Mouse (Mus musculus) heart, embryonic 16.5 days (tissue): ENCODE measurements at regions not wholly inside any gene's neighbourhood (a gene's known extent, or its start where the extent isn't known, plus 50 kb on each side); places are given as distances from the start of the nearest gene placed in this dataset.
A peak's percentile ranks its signal among the peaks of the same experiment; 100 is the strongest.

Experiments used
- ATAC-seq: fragments of 200-750 bp; cut with Nextera tagmentation; replicated peaks from 2 replicates; pipeline ENCODE4 v1.8.0; 2017; ENCODE audit warnings: moderate number of reproducible peaks; ENCODE audit not compliant: insufficient read depth, low FRiP score; ENCODE audit errors: extremely low read depth
- H3K27ac ChIP-seq: fragments of 300-500 bp; sonication (generic); 2 replicates; pipeline ENCODE4 v1.5.1; 2014; ENCODE audit warnings: mild to moderate bottlenecking, low read length, control low read depth, moderate library complexity
- H3K27me3 ChIP-seq: fragments of 300-500 bp; sonication (generic); 2 replicates; pipeline ENCODE4 v1.6.1; 2014; ENCODE audit warnings: low read length, mixed read lengths; ENCODE audit not compliant: control insufficient read depth, insufficient read depth
- H3K36me3 ChIP-seq: fragments of 300-500 bp; sonication (generic); 2 replicates; pipeline ENCODE4 v1.6.1; 2014; ENCODE audit not compliant: control insufficient read depth, insufficient read depth
- H3K4me1 ChIP-seq: fragments of 300-500 bp; sonication (generic); 2 replicates; pipeline ENCODE4 v1.6.1; 2014; ENCODE audit warnings: low read length, mixed read lengths; ENCODE audit not compliant: control insufficient read depth, insufficient read depth
- H3K4me2 ChIP-seq: fragments of 300-500 bp; sonication (generic); 2 replicates; pipeline ENCODE4 v1.6.1; 2014; ENCODE audit warnings: low read depth, mild to moderate bottlenecking, control low read depth, low read length
- H3K4me3 ChIP-seq: fragments of 300-500 bp; sonication (generic); 2 replicates; pipeline ENCODE4 v1.5.1; 2014; ENCODE audit warnings: mild to moderate bottlenecking, control low read depth, low read length
- H3K9ac ChIP-seq: fragments of 300-500 bp; sonication (generic); 2 replicates; pipeline ENCODE4 v1.6.1; 2014; ENCODE audit warnings: low read length, control low read depth
- H3K9me3 ChIP-seq: fragments of 300-500 bp; sonication (generic); replicated peaks from 2 replicates; pipeline ENCODE4 v1.6.1; 2016; ENCODE audit warnings: low read length; ENCODE audit not compliant: control insufficient read depth
- WGBS: fragments of 180-500 bp; shearing (Covaris S2); extraction: QIAGEN DNeasy Blood & Tissue Kit; methylation state at CpG from one replicate; pipeline ENCODE4 v1.1.7; 2014; 5-methylcytosine and 5-hydroxymethylcytosine counted together

GRCm38 (mm10) chr14:108828668-108829067 is 85.3 kb downstream of the Slitrk1 start:
- Histone ChIP-seq H3K9ac (no peak overlapping the region), H3K4me2 (no peak overlapping the region), H3K4me1 (no peaks in the 10 kb centered on the region), H3K36me3 (no peaks in the 10 kb centered on the region), H3K27ac (no peak overlapping the region), H3K9me3 (no peaks in the 10 kb centered on the region), H3K4me3 (no peak overlapping the region), H3K27me3 (no peaks in the 10 kb centered on the region)
- no peak for ATAC-seq
- WGBS = 81% methylated on average over 3 of the region's 3 CpGs

- Histone ChIP-seq H3K4me1 (no peaks in the 10 kb centered on the region), H3K4me3 (no peak overlapping the region), H3K4me2 (no peak overlapping the region), H3K36me3 (no peaks in the 10 kb centered on the region), H3K9me3 (no peaks in the 10 kb centered on the region), H3K27ac (no peak overlapping the region), H3K27me3 (no peaks in the 10 kb centered on the region), H3K9ac (no peak overlapping the region)
- 84% methylated on average over 4 of the region's 4 CpGs for WGBS
- ATAC-seq = no peak
These were observed 92.4 kb downstream of the Slitrk1 start for GRCm38 (mm10) chr14:108821539-108821938.

GRCm38 (mm10) chr14:108819370-108819769 is 94.6 kb downstream of the Slitrk1 start:
- Histone ChIP-seq H3K4me3 (no peak overlapping the region), H3K27ac (no peak overlapping the region), H3K4me1 (no peaks in the 10 kb centered on the region), H3K9ac (no peak overlapping the region), H3K36me3 (no peaks in the 10 kb centered on the region), H3K27me3 (no peaks in the 10 kb centered on the region), H3K4me2 (no peak overlapping the region), H3K9me3 (no peaks in the 10 kb centered on the region)
- ATAC-seq = no peak
- 53% methylated on average over 1 of the region's 1 CpGs for WGBS

GRCm38 (mm10) chr14:108805394-108805982 is 108.5 kb downstream of the Slitrk1 start:
- Histone ChIP-seq H3K9ac (no peak overlapping the region), H3K4me1 (no peaks in the 10 kb centered on the region), H3K36me3 (no peaks in the 10 kb centered on the region), H3K27me3 (no peaks in the 10 kb centered on the region), H3K27ac (no peak overlapping the region), H3K4me2 (no peak overlapping the region), H3K4me3 (no peak overlapping the region), H3K9me3 (no peaks in the 10 kb centered on the region)
- ATAC-seq = no peak
- 60% methylated on average over 5 of the region's 5 CpGs for WGBS

GRCm38 (mm10) chr14:108798884-108799283 is 115.1 kb downstream of the Slitrk1 start:
- Histone ChIP-seq H3K4me2 (no peak overlapping the region), H3K36me3 (no peaks in the 10 kb centered on the region), H3K4me1 (no peaks in the 10 kb centered on the region), H3K27ac (no peak overlapping the region), H3K4me3 (no peak overlapping the region), H3K9me3 (no peaks in the 10 kb centered on the region), H3K27me3 (no peaks in the 10 kb centered on the region), H3K9ac (no peak overlapping the region)
- no peak for ATAC-seq
- 76% methylated on average over 3 of the region's 3 CpGs for whole genome bisulfite sequencing

- no peak for ATAC-seq
- Histone ChIP-seq H3K4me3 (no peak overlapping the region), H3K27ac (no peak overlapping the region), H3K27me3 (no peaks in the 10 kb centered on the region), H3K4me1 (no peaks in the 10 kb centered on the region), H3K36me3 (no peaks in the 10 kb centered on the region), H3K9ac (no peak overlapping the region), H3K4me2 (no peak overlapping the region), H3K9me3 (no peaks in the 10 kb centered on the region)
- WGBS = 84% methylated on average over 3 of the region's 3 CpGs
These were observed 121.5 kb downstream of the Slitrk1 start for GRCm38 (mm10) chr14:108792445-108792844.

- H3K4me1 ChIP-seq = no peaks in the 10 kb centered on the region
- H3K9ac ChIP-seq = no peak overlapping the region
- no peak overlapping the region for H3K27ac ChIP-seq
- H3K4me3 ChIP-seq = no peak overlapping the region
- H3K4me2 ChIP-seq = no peak overlapping the region
- no peak for ATAC-seq
- no peaks in the 10 kb centered on the region for H3K36me3 ChIP-seq
- H3K9me3 ChIP-seq = no peaks in the 10 kb centered on the region
- no peaks in the 10 kb centered on the region for H3K27me3 ChIP-seq
- 13% methylated on average over 1 of the region's 1 CpGs for WGBS
These were observed 122.7 kb downstream of the Slitrk1 start for GRCm38 (mm10) chr14:108791296-108791695.

- 0 out of 2 replicates have a peak, but pooled peaks cover 2% of the 10 kb centered on the region for H3K4me1 ChIP-seq
- H3K27me3 ChIP-seq = no peaks in the 10 kb centered on the region
- peak; percentile 82 for ATAC-seq
- no peak overlapping the region for H3K9ac ChIP-seq
- H3K4me2 ChIP-seq = no peak overlapping the region
- peak overlapping the region; percentile 55; the same call in 1 of the 2 replicates for H3K27ac ChIP-seq
- no peaks in the 10 kb centered on the region for H3K36me3 ChIP-seq
- H3K4me3 ChIP-seq = no peak overlapping the region
- H3K9me3 ChIP-seq = no peaks in the 10 kb centered on the region
These were observed 165.2 kb downstream of the Slitrk1 start for GRCm38 (mm10) chr14:108748730-108749129.

- H3K4me3 ChIP-seq = no peak overlapping the region
- no peak for ATAC-seq
- H3K9ac ChIP-seq = no peak overlapping the region
- WGBS = 74% methylated on average over 6 of the region's 6 CpGs
- no peaks in the 10 kb centered on the region for H3K36me3 ChIP-seq
- no peak overlapping the region for H3K4me2 ChIP-seq
- no peaks in the 10 kb centered on the region for H3K27me3 ChIP-seq
- no peak overlapping the region for H3K27ac ChIP-seq
- no peaks in the 10 kb centered on the region for H3K9me3 ChIP-seq
- no peaks in the 10 kb centered on the region for H3K4me1 ChIP-seq
These were observed 202.1 kb downstream of the Slitrk1 start for GRCm38 (mm10) chr14:108711811-108712210.
